Mouse (Mus musculus): ENCODE data around the gene Bdh1. TPM values are rescaled to one million over a fixed set of nuclear protein-coding genes. Genes with fewer than 3 reads are reported as not detected.
"Not testable (repeated sequence)": the region's sequence is repeated elsewhere in the genome, so short reads cannot be mapped to it uniquely, and the experiment has no call there.

The Bdh1 gene
- total RNA-seq (2014; rRNA removed; ENCODE audit: low replicate concordance), result 9.5 and 13.6 TPM in 2 replicates
- polyA plus RNA-seq (2015; fragmentation: Nextera tagmentation; extraction: Ambion mirVana), result 3.0 and 4.2 TPM in 2 replicates

DNA sequence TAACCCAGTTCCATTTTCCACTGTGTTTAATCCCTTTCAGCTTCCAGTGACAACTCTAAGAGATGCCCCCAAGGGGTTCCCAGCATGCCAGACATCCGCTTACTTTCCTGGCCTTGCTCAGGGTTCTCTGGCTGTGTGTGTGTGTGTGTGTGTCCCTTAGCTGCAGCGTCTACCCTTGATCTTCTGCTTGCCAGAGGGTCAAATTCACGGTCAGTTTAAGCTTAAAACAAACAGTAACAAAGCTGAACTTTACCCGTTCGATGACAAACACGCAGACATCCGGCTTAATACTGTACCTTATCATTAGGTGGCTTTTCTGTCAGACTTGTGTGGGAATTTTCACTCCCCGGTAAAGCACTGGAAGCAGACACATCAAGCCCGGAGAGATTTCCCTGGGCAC is at the start of gene Bdh1:
Gene Bdh1 (plus strand): TSS at position 281 of the 400 bp plus-strand sequence.
- no peak within 1 kb of the TSS for H3K4me2 ChIP-seq (ENCODE audit: low read depth, low read length)
- no peak within 1 kb of the TSS for H3K4me3 ChIP-seq (ENCODE audit: low read depth, low read length)
- ATAC-seq (ENCODE audit: insufficient read depth, low read depth), result no peak

DNA sequence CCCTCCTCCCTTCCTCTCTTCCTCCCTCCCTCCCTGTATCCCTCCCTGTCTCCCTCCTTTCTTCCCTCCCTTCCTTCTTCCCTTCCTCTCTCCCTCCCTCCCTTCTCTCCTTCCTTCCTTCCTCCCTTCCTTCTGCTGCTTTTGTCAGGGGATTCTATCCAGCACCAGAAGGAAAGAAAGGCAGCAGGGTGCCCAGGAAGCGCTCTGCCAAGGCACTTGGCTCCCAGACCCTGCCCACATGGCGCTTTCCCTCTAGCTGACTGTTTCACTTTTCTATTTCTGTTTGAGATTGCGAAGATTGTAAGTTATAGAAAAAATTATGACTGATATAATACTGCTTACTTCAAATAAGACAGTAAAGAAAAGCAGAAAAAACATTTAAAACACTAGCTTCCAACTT is 49.8 kb upstream of the Bdh1 start:
- H3K4me2 ChIP-seq (ENCODE audit: low read depth, low read length); H3K36me3 ChIP-seq (replicated peaks; ENCODE audit: control insufficient read depth, insufficient read depth, low read length); ATAC-seq (ENCODE audit: insufficient read depth, low read depth); H3K9ac ChIP-seq (replicated peaks; ENCODE audit: low read depth, low read length); H3K4me3 ChIP-seq (ENCODE audit: low read depth, low read length); H3K4me1 ChIP-seq (ENCODE audit: control insufficient read depth, insufficient read depth); H3K9me3 ChIP-seq (replicated peaks; ENCODE audit: control insufficient read depth, low read length); H3K27ac ChIP-seq (ENCODE audit: low read depth); H3K27me3 ChIP-seq (ENCODE audit: control insufficient read depth, insufficient read depth, low read length); DNase-seq (ENCODE audit: low spot score): not testable (repeated sequence)
- WGBS, result 72% methylated on average over 3 of the region's 3 CpGs

More for the DNA sequence above, at the start of gene Bdh1:
- Histone ChIP-seq H3K9me3 (replicated peaks; ENCODE audit: control insufficient read depth, low read length) (no peaks in the 10 kb centered on the region), H3K27me3 (ENCODE audit: control insufficient read depth, insufficient read depth, low read length) (peaks cover 14% of the 10 kb centered on the region; the same call in 1 of the 2 replicates), H3K9ac (replicated peaks; ENCODE audit: low read depth, low read length) (no peak within 1 kb of the TSS), H3K4me1 (ENCODE audit: control insufficient read depth, insufficient read depth) (no peaks in the 10 kb centered on the region), H3K27ac (ENCODE audit: low read depth) (no peak within 1 kb of the TSS), H3K36me3 (replicated peaks; ENCODE audit: control insufficient read depth, insufficient read depth, low read length) (no peaks in the 10 kb centered on the region)
- 61% methylated on average over 9 of the region's 9 CpGs for WGBS
- no peak for TF ChIP-seq CTCF (IDR thresholded peaks at IDR 0.05; ENCODE audit: low read depth)
- TF ChIP-seq EP300 (IDR thresholded peaks at IDR 0.05; ENCODE audit: low read depth), result no peak
- DNase-seq (ENCODE audit: low spot score), result no peak

GRCm38 (mm10) chr16:31375877-31376582 is 46.0 kb upstream of the Bdh1 start:
- not testable (repeated sequence) for H3K27me3 ChIP-seq (ENCODE audit: control insufficient read depth, insufficient read depth, low read length); H3K9me3 ChIP-seq (replicated peaks; ENCODE audit: control insufficient read depth, low read length); H3K9ac ChIP-seq (replicated peaks; ENCODE audit: low read depth, low read length); H3K36me3 ChIP-seq (replicated peaks; ENCODE audit: control insufficient read depth, insufficient read depth, low read length); H3K4me3 ChIP-seq (ENCODE audit: low read depth, low read length); H3K27ac ChIP-seq (ENCODE audit: low read depth); H3K4me1 ChIP-seq (ENCODE audit: control insufficient read depth, insufficient read depth); ATAC-seq (ENCODE audit: insufficient read depth, low read depth); H3K4me2 ChIP-seq (ENCODE audit: low read depth, low read length); DNase-seq (ENCODE audit: low spot score)
- 68% methylated on average over 4 of the region's 4 CpGs for WGBS

- not testable (repeated sequence) for H3K4me3 ChIP-seq (ENCODE audit: low read depth, low read length); H3K4me1 ChIP-seq (ENCODE audit: control insufficient read depth, insufficient read depth); ATAC-seq (ENCODE audit: insufficient read depth, low read depth); H3K27ac ChIP-seq (ENCODE audit: low read depth); H3K9me3 ChIP-seq (replicated peaks; ENCODE audit: control insufficient read depth, low read length); H3K27me3 ChIP-seq (ENCODE audit: control insufficient read depth, insufficient read depth, low read length); H3K9ac ChIP-seq (replicated peaks; ENCODE audit: low read depth, low read length); H3K36me3 ChIP-seq (replicated peaks; ENCODE audit: control insufficient read depth, insufficient read depth, low read length); DNase-seq (ENCODE audit: low spot score); H3K4me2 ChIP-seq (ENCODE audit: low read depth, low read length)
- WGBS, result 86% methylated on average over 3 of the region's 3 CpGs
These were observed 33.8 kb upstream of the Bdh1 start for GRCm38 (mm10) chr16:31388269-31388668.

- Histone ChIP-seq H3K4me3 (ENCODE audit: low read depth, low read length) (no peak overlapping the region), H3K27ac (ENCODE audit: low read depth) (no peak overlapping the region), H3K27me3 (ENCODE audit: control insufficient read depth, insufficient read depth, low read length) (no peaks in the 10 kb centered on the region), H3K9me3 (replicated peaks; ENCODE audit: control insufficient read depth, low read length) (peaks cover 5% of the 10 kb centered on the region; the same call in 1 of the 2 replicates), H3K4me1 (ENCODE audit: control insufficient read depth, insufficient read depth) (no peaks in the 10 kb centered on the region), H3K36me3 (replicated peaks; ENCODE audit: control insufficient read depth, insufficient read depth, low read length) (no peaks in the 10 kb centered on the region), H3K4me2 (ENCODE audit: low read depth, low read length) (no peak overlapping the region), H3K9ac (replicated peaks; ENCODE audit: low read depth, low read length) (no peak overlapping the region)
- TF ChIP-seq EP300 (IDR thresholded peaks at IDR 0.05; ENCODE audit: low read depth) (no peak), CTCF (IDR thresholded peaks at IDR 0.05; ENCODE audit: low read depth) (no peak)
- no peak for DNase-seq (ENCODE audit: low spot score)
- WGBS, result 68% methylated on average over 2 of the region's 2 CpGs
- ATAC-seq (ENCODE audit: insufficient read depth, low read depth), result no peak
These were observed 22.8 kb upstream of the Bdh1 start for GRCm38 (mm10) chr16:31399231-31399630.

Measured in heart, postnatal 0 days (tissue).